In the genomic region with DNA sequence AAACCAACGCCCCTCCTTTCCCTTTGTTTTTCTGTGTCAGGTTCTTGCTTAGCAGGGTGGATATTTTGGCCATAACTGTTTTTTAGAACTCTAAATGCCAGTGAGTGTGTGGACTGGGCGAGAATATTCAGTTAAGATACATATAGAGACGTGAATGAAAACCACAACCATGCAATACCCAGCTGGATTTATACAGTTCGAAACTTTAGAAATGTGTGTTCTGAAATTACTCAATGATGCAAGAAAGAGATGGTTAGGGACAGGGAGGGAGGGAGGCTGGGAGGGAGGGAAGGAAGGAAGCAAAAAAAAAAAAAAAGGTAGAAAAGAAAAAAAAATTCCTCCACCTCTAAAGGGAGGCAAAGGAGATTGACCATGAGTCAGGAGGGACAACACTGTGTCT, we compare ENCODE assay signal across 26 mouse cellular contexts.
A peak's percentile ranks its signal among the peaks of the same experiment; 100 is the strongest.
DNase-seq lines count a peak whose midpoint lies in the region; ATAC-seq lines count a peak whose summit lies in the region.
"Had no signal": no experiment of that assay in that cellular context is flagged by ENCODE, and none has a peak within 500 bp of the region (broad histone marks: within the 10 kb centered on the region; RNA-seq: fewer than 3 reads in every experiment).

No protein-coding gene starts in this region.

- no peaks in the 10 kb centered on the region for H3K27me3 ChIP-seq in heart, embryonic 10.5 days (ENCODE audit: insufficient read depth, poor library complexity, severe bottlenecking)
- H3K27me3 ChIP-seq: CH12.LX; embryonic facial prominence, embryonic 12.5 days; forebrain, embryonic 13.5 days; Patski had no signal

- H3K9me3 ChIP-seq in heart, embryonic 10.5 days: no peaks in the 10 kb centered on the region
- H3K9me3 ChIP-seq: embryonic facial prominence, embryonic 10.5 days; embryonic facial prominence, embryonic 12.5 days; forebrain, embryonic 13.5 days had no signal

- peaks cover 6% of the 10 kb centered on the region for H3K4me1 ChIP-seq in heart, embryonic 10.5 days
- H3K4me1 ChIP-seq: embryonic facial prominence, embryonic 12.5 days had no signal

- 0 out of 2 replicates have a peak, but pooled peaks have one; percentile 31 for ATAC-seq in common myeloid progenitor, adult 5-6 weeks (replicated peaks; ENCODE audit: low read depth, poor library complexity, severe bottlenecking)
- peak; percentile 69 for ATAC-seq in megakaryocyte progenitor cell, adult 5-6 weeks (replicated peaks; ENCODE audit: poor library complexity)
- ATAC-seq: activated CD4-positive, CD25-positive, alpha-beta regulatory T cell, adult 4 months; CD4-positive, CD25-positive, alpha-beta regulatory T cell, adult 4 months; forebrain, embryonic 13.5 days; forebrain, postnatal 0 days; Patski had no signal

- no peak overlapping the region for H3K4me3 ChIP-seq in heart, embryonic 10.5 days
- H3K4me3 ChIP-seq: embryonic facial prominence, embryonic 10.5 days; embryonic facial prominence, embryonic 12.5 days; forebrain, embryonic 13.5 days had no signal

- DNase-seq in heart, adult 11 months: peak; percentile 5
- no peak for DNase-seq in heart, embryonic 10.5 days (ENCODE audit: low spot score)
- DNase-seq in urinary bladder, postnatal 10 days (ENCODE audit: low spot score): no peak
- DNase-seq in embryo, embryonic 11 days: no peak
- DNase-seq in kidney, postnatal 25 days: no peak
- DNase-seq: adrenal gland, adult 8-10 months; adrenal gland, postnatal 14 days; adrenal gland, postnatal 36 days; B cell, adult 2 months; cerebellum, adult 11 months; cerebellum, adult 18-20 months; cerebellum, adult 8-10 months; cerebellum, adult 9-11 months; cerebellum, postnatal 14 days; cerebellum, postnatal 36 days; forebrain, postnatal 0 days had no signal

- H3K27ac ChIP-seq in heart, embryonic 10.5 days: no peak overlapping the region
- H3K27ac ChIP-seq: embryonic facial prominence, embryonic 10.5 days; embryonic facial prominence, embryonic 12.5 days; forebrain, embryonic 13.5 days had no signal

- no peaks in the 10 kb centered on the region for H3K36me3 ChIP-seq in heart, embryonic 10.5 days
- H3K36me3 ChIP-seq: embryonic facial prominence, embryonic 10.5 days; embryonic facial prominence, embryonic 12.5 days; G1E had no signal

- 89% methylated on average over 4 of the region's 4 CpGs for WGBS in heart, embryonic 10.5 days
